Mouse (Mus musculus): ENCODE results near the gene Itgam. TPM values are rescaled to one million over a fixed set of nuclear protein-coding genes. Genes with fewer than 3 reads are reported as not detected.
"Not testable (repeated sequence)": the region's sequence is repeated elsewhere in the genome, so short reads cannot be mapped to it uniquely, and the experiment has no call there.

Itgam gene
- polyA plus RNA-seq, 1 experiment, result not detected

GRCm38 (mm10) chr7:128136927-128137326 is 74.5 kb downstream of the Itgam start:
- H3K36me3 ChIP-seq (ENCODE audit: control insufficient read depth, insufficient read depth), result no peaks in the 10 kb centered on the region
- peaks cover 35% of the 10 kb centered on the region for H3K27me3 ChIP-seq (ENCODE audit: control insufficient read depth, insufficient read depth, insufficient read length)
- no peak for TF ChIP-seq CEBPB (IDR thresholded peaks at IDR 0.05; ENCODE audit: low read depth)
- TF ChIP-seq FOSL1 (IDR thresholded peaks at IDR 0.05; ENCODE audit: insufficient read depth, low read length, poor library complexity, severe bottlenecking), result no peak
- no peak for TF ChIP-seq MYOG (IDR thresholded peaks at IDR 0.05; ENCODE audit: control insufficient read depth, extremely low read depth, insufficient read length)
- no peak for TF ChIP-seq MYOD1 (IDR thresholded peaks at IDR 0.05; ENCODE audit: control insufficient read depth, insufficient read length, low read depth)
- TF ChIP-seq MAX (IDR thresholded peaks at IDR 0.05), result no peak
- no peak for TF ChIP-seq USF1 (IDR thresholded peaks at IDR 0.05; ENCODE audit: low read depth)
- no peak for TF ChIP-seq CTCF (IDR thresholded peaks at IDR 0.05; ENCODE audit: control insufficient read depth, insufficient read depth, insufficient read length)
- no peak overlapping the region for H3ac ChIP-seq (ENCODE audit: control insufficient read depth, insufficient read length, low read depth)
- no peak overlapping the region for H3K4me3 ChIP-seq (ENCODE audit: insufficient read depth, poor library complexity, severe bottlenecking)
- H3K79me2 ChIP-seq (ENCODE audit: control insufficient read depth, insufficient read depth), result no peaks in the 10 kb centered on the region
- no peaks in the 10 kb centered on the region for H3K79me3 ChIP-seq (ENCODE audit: low read depth)

- no peaks in the 10 kb centered on the region for H3K79me2 ChIP-seq (ENCODE audit: control insufficient read depth, insufficient read depth)
- H3K36me3 ChIP-seq (ENCODE audit: control insufficient read depth, insufficient read depth), result no peaks in the 10 kb centered on the region
- H3K27me3 ChIP-seq (ENCODE audit: control insufficient read depth, insufficient read depth, insufficient read length), result peaks cover 43% of the 10 kb centered on the region
- no peak overlapping the region for H3ac ChIP-seq (ENCODE audit: control insufficient read depth, insufficient read length, low read depth)
- no peak overlapping the region for H3K4me3 ChIP-seq (ENCODE audit: insufficient read depth, poor library complexity, severe bottlenecking)
- TF ChIP-seq FOSL1 (IDR thresholded peaks at IDR 0.05; ENCODE audit: insufficient read depth, low read length, poor library complexity, severe bottlenecking) (no peak), USF1 (IDR thresholded peaks at IDR 0.05; ENCODE audit: low read depth) (no peak), MYOD1 (IDR thresholded peaks at IDR 0.05; ENCODE audit: control insufficient read depth, insufficient read length, low read depth) (no peak), CEBPB (IDR thresholded peaks at IDR 0.05; ENCODE audit: low read depth) (no peak), MYOG (IDR thresholded peaks at IDR 0.05; ENCODE audit: control insufficient read depth, extremely low read depth, insufficient read length) (no peak), MAX (IDR thresholded peaks at IDR 0.05) (no peak), CTCF (IDR thresholded peaks at IDR 0.05; ENCODE audit: control insufficient read depth, insufficient read depth, insufficient read length) (no peak)
- no peaks in the 10 kb centered on the region for H3K79me3 ChIP-seq (ENCODE audit: low read depth)
Observed at GRCm38 (mm10) chr7:128139611-128140010, 77.2 kb downstream of the Itgam start.

- Histone ChIP-seq H3ac (ENCODE audit: control insufficient read depth, insufficient read length, low read depth) (no peak overlapping the region), H3K27me3 (ENCODE audit: control insufficient read depth, insufficient read depth, insufficient read length) (peaks cover 48% of the 10 kb centered on the region), H3K4me3 (ENCODE audit: insufficient read depth, poor library complexity, severe bottlenecking) (no peak overlapping the region), H3K79me2 (ENCODE audit: control insufficient read depth, insufficient read depth) (no peaks in the 10 kb centered on the region), H3K36me3 (ENCODE audit: control insufficient read depth, insufficient read depth) (no peaks in the 10 kb centered on the region), H3K79me3 (ENCODE audit: low read depth) (no peaks in the 10 kb centered on the region)
- TF ChIP-seq USF1 (IDR thresholded peaks at IDR 0.05; ENCODE audit: low read depth) (no peak), CTCF (IDR thresholded peaks at IDR 0.05; ENCODE audit: control insufficient read depth, insufficient read depth, insufficient read length) (no peak), MYOD1 (IDR thresholded peaks at IDR 0.05; ENCODE audit: control insufficient read depth, insufficient read length, low read depth) (no peak), MAX (IDR thresholded peaks at IDR 0.05) (no peak), FOSL1 (IDR thresholded peaks at IDR 0.05; ENCODE audit: insufficient read depth, low read length, poor library complexity, severe bottlenecking) (no peak), CEBPB (IDR thresholded peaks at IDR 0.05; ENCODE audit: low read depth) (no peak), MYOG (IDR thresholded peaks at IDR 0.05; ENCODE audit: control insufficient read depth, extremely low read depth, insufficient read length) (no peak)
Observed at GRCm38 (mm10) chr7:128150970-128151369, 88.5 kb downstream of the Itgam start.

GRCm38 (mm10) chr7:128154076-128154475 is 91.6 kb downstream of the Itgam start, which contains the start of gene Itgad:
Gene Itgad, plus strand, starts transcription at chr7:128154376.
- no peaks in the 10 kb centered on the region for H3K79me3 ChIP-seq (ENCODE audit: low read depth)
- no peak within 1 kb of the TSS for H3ac ChIP-seq (ENCODE audit: control insufficient read depth, insufficient read length, low read depth)
- no peaks in the 10 kb centered on the region for H3K36me3 ChIP-seq (ENCODE audit: control insufficient read depth, insufficient read depth)
- H3K27me3 ChIP-seq (ENCODE audit: control insufficient read depth, insufficient read depth, insufficient read length), result peaks cover 30% of the 10 kb centered on the region
- no peak within 1 kb of the TSS for H3K4me3 ChIP-seq (ENCODE audit: insufficient read depth, poor library complexity, severe bottlenecking)
- no peaks in the 10 kb centered on the region for H3K79me2 ChIP-seq (ENCODE audit: control insufficient read depth, insufficient read depth)
- TF ChIP-seq MYOD1 (IDR thresholded peaks at IDR 0.05; ENCODE audit: control insufficient read depth, insufficient read length, low read depth) (no peak), CTCF (IDR thresholded peaks at IDR 0.05; ENCODE audit: control insufficient read depth, insufficient read depth, insufficient read length) (no peak), FOSL1 (IDR thresholded peaks at IDR 0.05; ENCODE audit: insufficient read depth, low read length, poor library complexity, severe bottlenecking) (no peak), USF1 (IDR thresholded peaks at IDR 0.05; ENCODE audit: low read depth) (no peak), MAX (IDR thresholded peaks at IDR 0.05) (no peak), CEBPB (IDR thresholded peaks at IDR 0.05; ENCODE audit: low read depth) (no peak), MYOG (IDR thresholded peaks at IDR 0.05; ENCODE audit: control insufficient read depth, extremely low read depth, insufficient read length) (no peak)

- Histone ChIP-seq H3K79me2 (ENCODE audit: control insufficient read depth, insufficient read depth) (no peaks in the 10 kb centered on the region), H3K27me3 (ENCODE audit: control insufficient read depth, insufficient read depth, insufficient read length) (peaks cover 26% of the 10 kb centered on the region), H3K36me3 (ENCODE audit: control insufficient read depth, insufficient read depth) (no peaks in the 10 kb centered on the region), H3K4me3 (ENCODE audit: insufficient read depth, poor library complexity, severe bottlenecking) (no peak overlapping the region), H3K79me3 (ENCODE audit: low read depth) (no peaks in the 10 kb centered on the region), H3ac (ENCODE audit: control insufficient read depth, insufficient read length, low read depth) (no peak overlapping the region)
- TF ChIP-seq MAX (IDR thresholded peaks at IDR 0.05) (no peak), MYOG (IDR thresholded peaks at IDR 0.05; ENCODE audit: control insufficient read depth, extremely low read depth, insufficient read length) (no peak), MYOD1 (IDR thresholded peaks at IDR 0.05; ENCODE audit: control insufficient read depth, insufficient read length, low read depth) (no peak), CTCF (IDR thresholded peaks at IDR 0.05; ENCODE audit: control insufficient read depth, insufficient read depth, insufficient read length) (no peak), USF1 (IDR thresholded peaks at IDR 0.05; ENCODE audit: low read depth) (no peak), CEBPB (IDR thresholded peaks at IDR 0.05; ENCODE audit: low read depth) (no peak), FOSL1 (IDR thresholded peaks at IDR 0.05; ENCODE audit: insufficient read depth, low read length, poor library complexity, severe bottlenecking) (no peak)
Observed at GRCm38 (mm10) chr7:128154924-128155323, 92.5 kb downstream of the Itgam start.

- not testable (repeated sequence) for H3K4me3 ChIP-seq (ENCODE audit: insufficient read depth, poor library complexity, severe bottlenecking); H3K79me2 ChIP-seq (ENCODE audit: control insufficient read depth, insufficient read depth); H3K79me3 ChIP-seq (ENCODE audit: low read depth); H3ac ChIP-seq (ENCODE audit: control insufficient read depth, insufficient read length, low read depth); H3K27me3 ChIP-seq (ENCODE audit: control insufficient read depth, insufficient read depth, insufficient read length); H3K36me3 ChIP-seq (ENCODE audit: control insufficient read depth, insufficient read depth)
Observed at GRCm38 (mm10) chr7:128158688-128159354, 96.4 kb downstream of the Itgam start.

Measured in C2C12 (cell line).